Mouse (Mus musculus): ENCODE measurements at regions not wholly inside any gene's neighbourhood (a gene's known extent, or its start where the extent isn't known, plus 50 kb on each side); places are given as distances from the start of the nearest gene placed in this dataset.

DNA sequence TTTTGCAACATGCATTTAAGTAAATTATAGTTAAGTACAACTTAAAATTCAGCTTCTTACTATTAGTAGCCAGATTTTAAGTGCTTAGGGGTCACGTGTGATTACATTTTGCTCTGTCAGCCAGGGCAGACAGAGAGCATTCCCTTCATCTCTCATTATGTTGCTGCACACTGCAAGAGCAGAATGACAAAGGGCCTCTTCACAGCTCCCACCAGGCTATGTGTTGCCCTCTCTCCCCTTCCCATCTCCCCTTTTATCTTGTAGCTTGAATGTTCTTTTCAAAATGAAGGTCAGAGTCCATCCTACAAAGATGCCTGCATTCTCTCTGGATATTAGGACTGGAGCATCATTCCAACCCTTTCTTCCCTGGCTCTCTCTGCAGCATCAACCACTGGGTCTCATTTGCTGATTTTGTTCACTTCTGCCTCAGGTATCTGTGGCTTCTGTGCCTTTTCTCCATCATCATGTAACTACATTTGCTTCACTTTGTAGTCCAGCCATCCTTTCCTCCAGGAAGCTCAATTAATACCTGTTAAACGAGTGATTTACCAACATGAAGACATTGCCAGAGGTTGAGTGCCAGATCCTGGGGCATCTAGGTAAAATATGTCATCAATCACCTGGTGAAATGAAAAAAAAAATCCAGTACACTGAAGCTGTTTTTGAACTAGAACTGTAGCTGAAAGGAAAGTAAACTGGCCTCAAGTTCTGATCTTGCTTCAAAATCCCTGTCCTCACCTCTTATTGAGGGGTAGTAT is 571.6 kb downstream of the Btbd3 start:
- no peaks in the 10 kb centered on the region for H3K79me3 ChIP-seq (ENCODE audit: low read depth)
- H3K79me2 ChIP-seq (ENCODE audit: control insufficient read depth, insufficient read depth): no peaks in the 10 kb centered on the region
- no peak overlapping the region for H3K4me3 ChIP-seq (ENCODE audit: insufficient read depth, poor library complexity, severe bottlenecking)
- no peaks in the 10 kb centered on the region for H3K27me3 ChIP-seq (ENCODE audit: control insufficient read depth, insufficient read depth, insufficient read length)
- no peak overlapping the region for H3ac ChIP-seq (ENCODE audit: control insufficient read depth, insufficient read length, low read depth)
- no peaks in the 10 kb centered on the region for H3K36me3 ChIP-seq (ENCODE audit: control insufficient read depth, insufficient read depth)
- TF ChIP-seq CEBPB (IDR thresholded peaks at IDR 0.05; ENCODE audit: low read depth): no peak
- TF ChIP-seq USF1 (IDR thresholded peaks at IDR 0.05; ENCODE audit: low read depth): no peak
- TF ChIP-seq MAX (IDR thresholded peaks at IDR 0.05): no peak
- no peak for TF ChIP-seq FOSL1 (IDR thresholded peaks at IDR 0.05; ENCODE audit: insufficient read depth, low read length, poor library complexity, severe bottlenecking)
- no peak for TF ChIP-seq MYOG (IDR thresholded peaks at IDR 0.05; ENCODE audit: control insufficient read depth, extremely low read depth, insufficient read length)
- no peak for TF ChIP-seq CTCF (IDR thresholded peaks at IDR 0.05; ENCODE audit: control insufficient read depth, insufficient read depth, insufficient read length)
- TF ChIP-seq MYOD1 (IDR thresholded peaks at IDR 0.05; ENCODE audit: control insufficient read depth, insufficient read length, low read depth): no peak

GRCm38 (mm10) chr2:138838846-138839245 is 582.5 kb downstream of the Btbd3 start:
- no peak overlapping the region for H3K4me3 ChIP-seq (ENCODE audit: insufficient read depth, poor library complexity, severe bottlenecking)
- no peaks in the 10 kb centered on the region for H3K79me2 ChIP-seq (ENCODE audit: control insufficient read depth, insufficient read depth)
- TF ChIP-seq MYOD1 (IDR thresholded peaks at IDR 0.05; ENCODE audit: control insufficient read depth, insufficient read length, low read depth) (no peak), CTCF (IDR thresholded peaks at IDR 0.05; ENCODE audit: control insufficient read depth, insufficient read depth, insufficient read length) (no peak), MYOG (IDR thresholded peaks at IDR 0.05; ENCODE audit: control insufficient read depth, extremely low read depth, insufficient read length) (no peak), USF1 (IDR thresholded peaks at IDR 0.05; ENCODE audit: low read depth) (no peak), MAX (IDR thresholded peaks at IDR 0.05) (no peak), FOSL1 (IDR thresholded peaks at IDR 0.05; ENCODE audit: insufficient read depth, low read length, poor library complexity, severe bottlenecking) (no peak), CEBPB (IDR thresholded peaks at IDR 0.05; ENCODE audit: low read depth) (no peak)
- no peaks in the 10 kb centered on the region for H3K79me3 ChIP-seq (ENCODE audit: low read depth)
- no peaks in the 10 kb centered on the region for H3K27me3 ChIP-seq (ENCODE audit: control insufficient read depth, insufficient read depth, insufficient read length)
- H3ac ChIP-seq (ENCODE audit: control insufficient read depth, insufficient read length, low read depth): no peak overlapping the region
- no peaks in the 10 kb centered on the region for H3K36me3 ChIP-seq (ENCODE audit: control insufficient read depth, insufficient read depth)

DNA sequence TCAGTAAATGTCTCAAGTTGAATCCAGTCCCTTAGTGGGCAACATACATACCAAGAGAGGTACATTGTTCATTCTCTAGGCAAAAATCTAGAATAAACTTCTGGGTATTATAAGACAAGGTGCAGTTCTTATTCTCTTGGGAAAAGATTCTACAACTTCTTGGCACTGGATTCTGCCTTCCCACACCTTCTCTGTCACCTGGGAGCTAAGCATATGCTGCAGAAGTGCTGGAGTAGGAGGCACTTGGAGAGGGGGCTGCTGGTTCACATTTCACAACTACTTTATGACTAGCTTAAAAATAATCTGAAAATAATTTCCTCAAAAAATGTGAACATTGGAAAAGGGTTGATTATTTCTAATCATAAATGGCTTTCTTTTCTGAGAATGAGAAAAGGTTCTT is 602.8 kb downstream of the Btbd3 start:
- Histone ChIP-seq H3K4me3 (ENCODE audit: insufficient read depth, poor library complexity, severe bottlenecking) (no peak overlapping the region), H3ac (ENCODE audit: control insufficient read depth, insufficient read length, low read depth) (no peak overlapping the region), H3K79me3 (ENCODE audit: low read depth) (no peaks in the 10 kb centered on the region), H3K36me3 (ENCODE audit: control insufficient read depth, insufficient read depth) (no peaks in the 10 kb centered on the region), H3K79me2 (ENCODE audit: control insufficient read depth, insufficient read depth) (no peaks in the 10 kb centered on the region), H3K27me3 (ENCODE audit: control insufficient read depth, insufficient read depth, insufficient read length) (no peaks in the 10 kb centered on the region)
- TF ChIP-seq MYOG (IDR thresholded peaks at IDR 0.05; ENCODE audit: control insufficient read depth, extremely low read depth, insufficient read length) (no peak), MYOD1 (IDR thresholded peaks at IDR 0.05; ENCODE audit: control insufficient read depth, insufficient read length, low read depth) (no peak), USF1 (IDR thresholded peaks at IDR 0.05; ENCODE audit: low read depth) (no peak), FOSL1 (IDR thresholded peaks at IDR 0.05; ENCODE audit: insufficient read depth, low read length, poor library complexity, severe bottlenecking) (no peak)

DNA sequence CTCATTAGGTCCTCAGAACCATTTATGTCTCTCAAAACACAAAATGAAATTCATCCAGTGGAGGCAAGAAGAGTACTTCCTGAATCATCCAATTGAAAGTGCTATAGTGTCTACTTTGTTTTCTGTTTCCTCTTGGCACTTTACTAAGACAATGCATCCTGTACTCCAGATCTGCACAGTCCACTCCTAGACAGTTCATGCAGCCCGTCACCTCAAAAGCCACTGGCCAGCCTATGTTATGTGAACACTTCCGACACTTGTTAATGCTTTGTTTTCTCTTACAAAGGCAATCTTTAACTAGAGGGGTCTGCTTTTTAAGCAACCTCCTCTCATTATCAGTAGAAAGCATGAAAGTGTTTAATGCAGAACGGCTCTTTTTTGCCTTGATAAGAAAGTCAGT is 597.1 kb upstream of the Sptlc3 start:
- TF ChIP-seq CEBPB (IDR thresholded peaks at IDR 0.05; ENCODE audit: low read depth) (no peak), MAX (IDR thresholded peaks at IDR 0.05) (no peak), CTCF (IDR thresholded peaks at IDR 0.05; ENCODE audit: control insufficient read depth, insufficient read depth, insufficient read length) (no peak), MYOD1 (IDR thresholded peaks at IDR 0.05; ENCODE audit: control insufficient read depth, insufficient read length, low read depth) (no peak), USF1 (IDR thresholded peaks at IDR 0.05; ENCODE audit: low read depth) (no peak), FOSL1 (IDR thresholded peaks at IDR 0.05; ENCODE audit: insufficient read depth, low read length, poor library complexity, severe bottlenecking) (no peak), MYOG (IDR thresholded peaks at IDR 0.05; ENCODE audit: control insufficient read depth, extremely low read depth, insufficient read length) (no peak)
- no peaks in the 10 kb centered on the region for H3K36me3 ChIP-seq (ENCODE audit: control insufficient read depth, insufficient read depth)

DNA sequence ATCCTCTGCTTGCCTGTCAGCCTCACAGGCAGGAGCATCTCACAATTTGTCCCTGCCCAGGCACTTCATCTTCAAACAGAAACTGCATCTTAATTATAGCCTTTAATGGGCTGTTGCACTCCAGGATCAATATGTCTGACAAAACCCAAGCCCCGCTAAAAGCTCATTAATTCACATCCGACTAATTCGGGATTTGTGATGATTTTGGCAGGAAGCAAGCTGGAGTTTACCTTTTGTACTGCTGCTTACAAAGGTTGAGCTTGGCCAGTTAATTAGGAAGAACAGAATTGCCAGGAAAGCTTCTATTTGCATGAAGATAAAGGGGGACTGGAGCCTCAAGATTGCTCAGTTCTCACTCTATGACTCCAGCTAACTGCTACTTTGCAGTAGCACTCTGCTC is 596.6 kb upstream of the Sptlc3 start:
- Histone ChIP-seq H3K27me3 (ENCODE audit: control insufficient read depth, insufficient read depth, insufficient read length) (no peaks in the 10 kb centered on the region), H3K36me3 (ENCODE audit: control insufficient read depth, insufficient read depth) (no peaks in the 10 kb centered on the region), H3K79me3 (ENCODE audit: low read depth) (no peaks in the 10 kb centered on the region), H3K4me3 (ENCODE audit: insufficient read depth, poor library complexity, severe bottlenecking) (no peak overlapping the region), H3K79me2 (ENCODE audit: control insufficient read depth, insufficient read depth) (no peaks in the 10 kb centered on the region), H3ac (ENCODE audit: control insufficient read depth, insufficient read length, low read depth) (no peak overlapping the region)
- TF ChIP-seq CEBPB (IDR thresholded peaks at IDR 0.05; ENCODE audit: low read depth) (no peak), MYOG (IDR thresholded peaks at IDR 0.05; ENCODE audit: control insufficient read depth, extremely low read depth, insufficient read length) (no peak), USF1 (IDR thresholded peaks at IDR 0.05; ENCODE audit: low read depth) (no peak), FOSL1 (IDR thresholded peaks at IDR 0.05; ENCODE audit: insufficient read depth, low read length, poor library complexity, severe bottlenecking) (no peak), MAX (IDR thresholded peaks at IDR 0.05) (no peak), CTCF (IDR thresholded peaks at IDR 0.05; ENCODE audit: control insufficient read depth, insufficient read depth, insufficient read length) (no peak), MYOD1 (IDR thresholded peaks at IDR 0.05; ENCODE audit: control insufficient read depth, insufficient read length, low read depth) (no peak)

More for the DNA sequence above, 597.1 kb upstream of the Sptlc3 start:
- Histone ChIP-seq H3K4me3 (ENCODE audit: insufficient read depth, poor library complexity, severe bottlenecking) (no peak overlapping the region), H3ac (ENCODE audit: control insufficient read depth, insufficient read length, low read depth) (no peak overlapping the region), H3K79me2 (ENCODE audit: control insufficient read depth, insufficient read depth) (no peaks in the 10 kb centered on the region), H3K27me3 (ENCODE audit: control insufficient read depth, insufficient read depth, insufficient read length) (no peaks in the 10 kb centered on the region), H3K79me3 (ENCODE audit: low read depth) (no peaks in the 10 kb centered on the region)
